Mouse (Mus musculus) bone marrow macrophage, adult 2 months (primary cell): ENCODE results near the gene Hes7.

ENCODE experiments used
- CTCF ChIP-seq: IDR thresholded peaks from 2 replicates; pipeline ENCODE4 v1.5.1; 2012; ENCODE audit warnings: low read depth, mild to moderate bottlenecking, low read length, moderate library complexity
- POLR2A ChIP-seq: IDR thresholded peaks from 2 replicates; pipeline ENCODE4 v1.6.1; 2012; ENCODE audit warnings: mild to moderate bottlenecking, low read depth, low read length, borderline replicate concordance

DNA sequence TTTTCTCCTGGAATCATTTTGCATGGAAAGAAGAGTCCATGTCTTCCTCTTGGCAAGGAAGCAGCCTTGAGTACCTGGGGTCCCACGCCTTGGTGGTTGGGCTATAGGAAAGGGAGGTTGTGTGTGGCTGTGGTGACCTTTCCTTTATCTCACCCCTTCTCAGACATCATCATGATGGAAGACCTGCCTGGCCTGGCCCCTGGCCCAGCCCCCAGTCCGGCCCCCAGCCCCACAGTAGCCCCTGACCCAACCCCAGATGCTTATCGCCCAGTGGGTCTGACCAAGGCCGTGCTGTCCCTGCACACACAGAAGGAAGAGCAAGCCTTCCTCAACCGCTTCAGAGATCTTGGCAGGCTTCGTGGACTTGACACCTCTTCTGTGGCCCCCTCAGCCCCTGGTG is 15.0 kb upstream of the Hes7 start:
- TF ChIP-seq CTCF (no peak), POLR2A (no peak)
